Mouse (Mus musculus) cerebellum, adult 2 months (tissue): ENCODE data around the gene Lmo1. TPM values are rescaled to one million over a fixed set of nuclear protein-coding genes. Genes with fewer than 3 reads are reported as not detected.
"Not testable (repeated sequence)": the region's sequence is repeated elsewhere in the genome, so short reads cannot be mapped to it uniquely, and the experiment has no call there.

Experiments
- DNase-seq, 2 experiments: peaks; one replicate each; pipeline ENCODE4 v3.0.0; 2021
- H3K27ac ChIP-seq: fragments of 200-500 bp; 2 replicates; pipeline ENCODE4 v1.5.1; 2012; ENCODE audit warnings: low read length, control low read depth, inconsistent platforms; ENCODE audit not compliant: insufficient read depth
- H3K27me3 ChIP-seq: fragments of 200-500 bp; 2 replicates; pipeline ENCODE4 v1.6.1; 2012; ENCODE audit warnings: inconsistent platforms, mild to moderate bottlenecking, low read length, moderate library complexity; ENCODE audit not compliant: control insufficient read depth, insufficient read depth
- H3K4me1 ChIP-seq: fragments of 200-500 bp; 2 replicates; pipeline ENCODE4 v1.6.1; 2011; ENCODE audit warnings: low read length; ENCODE audit not compliant: control insufficient read depth, insufficient read depth
- H3K4me3 ChIP-seq: fragments of 200-500 bp; replicated peaks from 2 replicates; pipeline ENCODE3; 2011; ENCODE audit warnings: mild to moderate bottlenecking, low read depth, low read length, control low read depth; ENCODE audit not compliant: insufficient read depth
- CTCF ChIP-seq: fragments of 200-500 bp; IDR thresholded peaks from 2 replicates; pipeline ENCODE4 v1.5.1; 2011; ENCODE audit warnings: low read depth, mild to moderate bottlenecking, control low read depth, low read length, moderate library complexity, borderline replicate concordance; ENCODE audit not compliant: insufficient read depth
- POLR2A ChIP-seq: fragments of 200-500 bp; IDR thresholded peaks from 2 replicates; pipeline ENCODE4 v1.6.1; 2011; ENCODE audit warnings: low read length, control low read depth, borderline replicate concordance; ENCODE audit not compliant: insufficient read depth
- WGBS: fragments of 180-500 bp; shearing (Covaris S2); methylation state at CpG from one replicate; pipeline ENCODE4 v1.1.7; 2018; 5-methylcytosine and 5-hydroxymethylcytosine counted together
- polyA plus RNA-seq: library from polyadenylated mRNA; depleted of rRNA; stranded (reverse); fragments of >200 nt; gene quantifications from 2 replicates; pipeline ENCODE4 v1.2.3, GENCODE M21; 2012

Lmo1 gene
- polyA plus RNA-seq, 1 experiment, result 31.6 TPM

GRCm38 (mm10) chr7:109129946-109130686, 44.9 kb downstream of the Lmo1 start:
- Histone ChIP-seq H3K27me3 (no peaks in the 10 kb centered on the region), H3K4me3 (no peak overlapping the region), H3K27ac (no peak overlapping the region), H3K4me1 (peaks cover 3% of the 10 kb centered on the region; the same call in 1 of the 2 replicates)
- TF ChIP-seq CTCF (peak; percentile 9; the same call in 1 of the 2 replicates), POLR2A (no peak)
- 71% methylated on average over 5 of the region's 5 CpGs for WGBS
- peak; percentile 27 to 28 for DNase-seq

DNA sequence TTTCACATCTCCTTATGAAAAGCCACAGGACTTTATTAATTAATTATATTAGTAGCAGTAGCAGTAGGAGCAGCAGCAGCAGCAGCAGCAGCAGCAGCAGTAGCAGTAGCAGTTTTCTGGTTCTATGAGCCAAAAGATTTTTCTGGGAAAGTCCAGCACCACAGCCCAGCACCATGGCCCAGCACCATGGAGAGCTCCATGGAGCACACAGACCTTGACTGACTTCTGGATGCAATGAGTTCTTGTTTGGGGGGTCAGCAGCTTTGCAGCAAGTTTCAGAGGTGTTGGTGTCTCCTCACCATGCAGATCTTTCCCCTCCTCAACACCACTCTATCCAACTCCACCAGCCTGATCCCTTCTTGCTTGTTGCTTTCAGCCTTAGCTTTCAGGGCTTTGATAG, 45.6 kb downstream of the Lmo1 start:
- Histone ChIP-seq H3K27ac (no peak overlapping the region), H3K4me1 (peaks cover 3% of the 10 kb centered on the region; the same call in 1 of the 2 replicates), H3K27me3 (no peaks in the 10 kb centered on the region), H3K4me3 (no peak overlapping the region)
- no peak for TF ChIP-seq CTCF
- TF ChIP-seq POLR2A, result no peak
- DNase-seq, result no peak

DNA sequence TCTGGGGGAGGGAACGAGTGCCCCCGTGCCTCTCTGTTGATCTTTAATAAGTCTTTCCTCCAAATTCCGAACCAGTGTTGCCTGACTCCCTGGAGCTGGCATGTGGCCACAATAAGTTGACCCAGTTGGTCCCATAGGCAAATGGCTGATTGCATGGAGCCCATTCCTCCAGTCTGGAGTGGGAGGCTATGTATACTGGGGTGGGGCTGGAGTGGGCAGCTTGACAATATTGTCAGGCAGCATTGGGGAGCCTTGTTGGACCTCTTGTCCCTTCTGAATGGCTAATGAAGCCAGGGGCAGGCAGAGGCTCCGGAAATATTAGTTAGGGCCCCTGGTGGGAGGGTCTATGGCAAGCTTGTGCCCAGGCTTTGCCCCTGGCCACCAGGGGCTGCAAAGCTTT, 59.1 kb downstream of the Lmo1 start:
- H3K27ac ChIP-seq, result no peak overlapping the region
- no peak for TF ChIP-seq CTCF
- TF ChIP-seq POLR2A, result no peak
- H3K4me3 ChIP-seq, result no peak overlapping the region
- DNase-seq, result no peak
- no peaks in the 10 kb centered on the region for H3K4me1 ChIP-seq
- WGBS, result 24% methylated on average over 4 of the region's 4 CpGs
- H3K27me3 ChIP-seq, result no peaks in the 10 kb centered on the region

DNA sequence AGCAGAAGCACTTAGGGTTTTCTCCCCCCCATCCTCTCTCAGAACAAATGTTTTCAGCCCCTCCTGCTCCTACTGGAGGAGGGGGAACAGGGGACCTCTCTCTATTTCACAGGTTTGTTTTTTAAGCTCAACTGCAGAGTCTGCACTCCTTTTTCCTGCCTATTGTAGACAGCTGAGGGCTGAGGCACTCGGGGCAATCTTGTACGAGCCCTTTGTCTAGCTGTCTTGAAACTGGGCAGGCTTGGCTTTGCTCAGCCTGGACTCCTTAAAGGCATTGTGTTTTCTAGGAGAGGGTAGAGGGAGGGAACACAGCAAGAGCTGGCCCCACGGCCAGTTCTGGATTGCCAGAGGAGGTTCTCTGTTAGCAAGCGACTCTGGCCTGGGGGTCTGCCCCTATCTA, 59.5 kb downstream of the Lmo1 start:
- not testable (repeated sequence) for H3K4me1 ChIP-seq, H3K4me3 ChIP-seq, H3K27ac ChIP-seq, H3K27me3 ChIP-seq, DNase-seq
- 18% methylated on average over 2 of the region's 4 CpGs for WGBS

DNA sequence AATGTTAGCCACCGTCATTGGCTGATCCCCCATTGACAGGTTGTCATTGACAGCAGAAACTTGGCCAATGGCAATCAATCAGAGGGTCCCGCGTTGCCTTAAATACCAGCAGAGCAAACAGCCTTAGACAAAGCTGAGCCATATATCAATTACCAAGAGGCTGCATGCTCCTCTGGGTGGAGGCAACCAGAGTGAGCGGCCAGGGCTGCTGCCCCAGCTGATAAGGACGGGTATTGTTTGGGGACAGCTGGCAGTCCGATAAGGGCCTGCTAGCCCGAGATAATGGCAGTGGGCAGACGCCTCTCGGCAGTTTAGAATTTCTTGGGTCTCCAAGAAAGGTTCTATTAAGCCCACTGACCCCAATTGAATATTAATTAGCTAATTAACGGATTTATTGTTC, 60.1 kb downstream of the Lmo1 start:
- Histone ChIP-seq H3K27ac (no peak overlapping the region), H3K4me1 (no peaks in the 10 kb centered on the region), H3K4me3 (no peak overlapping the region), H3K27me3 (no peaks in the 10 kb centered on the region)
- TF ChIP-seq CTCF (no peak), POLR2A (no peak)
- WGBS, result 55% methylated on average over 10 of the region's 10 CpGs
- no peak for DNase-seq

DNA sequence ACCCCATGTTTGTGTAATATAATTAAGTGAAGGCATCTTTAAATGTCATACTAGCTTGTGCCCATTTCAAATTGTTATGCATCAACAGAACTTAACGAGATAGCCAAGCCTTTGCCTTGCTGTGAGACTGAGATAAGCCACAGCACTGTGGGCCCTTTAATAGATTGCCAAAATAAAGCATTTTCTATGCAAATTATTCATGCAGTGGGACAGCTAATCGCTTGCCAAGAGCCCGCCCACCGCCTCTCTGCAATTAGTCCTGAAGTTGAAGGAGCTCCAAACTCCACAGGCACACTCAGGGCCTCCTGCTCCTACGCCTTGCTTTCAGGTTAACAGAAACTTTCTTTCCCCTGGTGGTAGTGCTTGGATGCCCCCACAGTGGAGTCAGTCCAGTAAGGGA, 64.0 kb downstream of the Lmo1 start:
- H3K27ac ChIP-seq, result no peak overlapping the region
- no peaks in the 10 kb centered on the region for H3K4me1 ChIP-seq
- TF ChIP-seq CTCF (no peak), POLR2A (no peak)
- H3K4me3 ChIP-seq, result no peak overlapping the region
- DNase-seq, result no peak
- H3K27me3 ChIP-seq, result no peaks in the 10 kb centered on the region
- WGBS, result 27% methylated on average over 5 of the region's 5 CpGs

GRCm38 (mm10) chr7:109104894-109105293, 70.1 kb downstream of the Lmo1 start:
- TF ChIP-seq CTCF (no peak), POLR2A (no peak)
- no peak overlapping the region for H3K4me3 ChIP-seq
- no peaks in the 10 kb centered on the region for H3K4me1 ChIP-seq
- H3K27ac ChIP-seq, result no peak overlapping the region
- no peak for DNase-seq
- no peaks in the 10 kb centered on the region for H3K27me3 ChIP-seq
- 78% methylated on average over 1 of the region's 1 CpGs for WGBS

DNA sequence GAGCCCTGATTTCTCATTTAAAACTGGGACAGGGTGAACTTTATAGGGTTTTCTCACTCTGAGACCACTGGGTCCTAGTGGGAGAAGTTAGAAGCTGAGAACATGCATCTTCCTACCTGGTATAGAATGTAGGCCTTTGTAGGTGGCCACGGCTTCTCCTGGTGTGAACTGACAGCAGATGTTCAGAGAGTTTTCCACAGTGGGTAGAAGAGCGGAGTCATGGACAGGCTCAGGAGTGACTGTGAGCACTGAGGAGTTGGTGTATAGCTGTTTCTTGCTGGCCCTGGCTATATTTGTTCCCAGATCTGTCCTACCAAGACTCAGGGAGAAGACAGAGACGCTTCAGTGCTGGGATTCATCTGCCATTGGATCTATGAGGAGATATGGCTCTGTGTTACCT, 73.8 kb downstream of the Lmo1 start:
- no peak overlapping the region for H3K4me3 ChIP-seq
- H3K4me1 ChIP-seq, result no peaks in the 10 kb centered on the region
- no peak for TF ChIP-seq CTCF
- TF ChIP-seq POLR2A, result no peak
- H3K27ac ChIP-seq, result no peak overlapping the region
- no peaks in the 10 kb centered on the region for H3K27me3 ChIP-seq
- no peak for DNase-seq
- 85% methylated on average over 3 of the region's 3 CpGs for WGBS
